Mouse (Mus musculus) ES-Bruce4 (cell line): ENCODE data around the gene Map3k10. TPM values are rescaled to one million over a fixed set of nuclear protein-coding genes. Genes with fewer than 3 reads are reported as not detected.
"Not testable (repeated sequence)": the region's sequence is repeated elsewhere in the genome, so short reads cannot be mapped to it uniquely, and the experiment has no call there.

Source experiments
- H3K27ac ChIP-seq: 2 replicates; pipeline ENCODE4 v1.5.1; 2012; ENCODE audit warnings: low read length, inconsistent platforms; ENCODE audit not compliant: insufficient read depth
- H3K27me3 ChIP-seq: 2 replicates; pipeline ENCODE4 v1.6.1; 2012; ENCODE audit warnings: mild to moderate bottlenecking, low read length, inconsistent platforms; ENCODE audit not compliant: control insufficient read depth, poor library complexity, insufficient read depth, severe bottlenecking
- H3K36me3 ChIP-seq: 2 replicates; pipeline ENCODE4 v1.6.1; 2012; ENCODE audit warnings: inconsistent platforms, mild to moderate bottlenecking, low read length, moderate library complexity; ENCODE audit not compliant: control insufficient read depth, poor library complexity, insufficient read depth, severe bottlenecking
- H3K4me1 ChIP-seq: one replicate; pipeline ENCODE4 v1.8.1; 2011; ENCODE audit warnings: low read length; ENCODE audit not compliant: control insufficient read depth, insufficient read depth
- H3K4me3 ChIP-seq: 2 replicates; pipeline ENCODE4 v1.5.1; 2011; ENCODE audit warnings: low read depth, mild to moderate bottlenecking, low read length
- H3K9ac ChIP-seq: 2 replicates; pipeline ENCODE4 v1.6.1; 2012; ENCODE audit warnings: low read depth, mild to moderate bottlenecking, inconsistent platforms; ENCODE audit not compliant: poor library complexity, severe bottlenecking
- H3K9me3 ChIP-seq: replicated peaks from 2 replicates; pipeline ENCODE4 v1.6.1; 2012; ENCODE audit warnings: mild to moderate bottlenecking, low read length, inconsistent platforms; ENCODE audit not compliant: control insufficient read depth, poor library complexity, insufficient read depth, severe bottlenecking
- CTCF ChIP-seq: IDR thresholded peaks from one replicate; pipeline ENCODE4 v1.8.1; 2011; ENCODE audit warnings: low read depth, low read length
- EP300 ChIP-seq: IDR thresholded peaks from 2 replicates; pipeline ENCODE4 v1.6.1; 2011; ENCODE audit warnings: low read depth, low read length; ENCODE audit not compliant: insufficient read depth
- POLR2A ChIP-seq: IDR thresholded peaks from one replicate; pipeline ENCODE4 v1.8.1; 2011; ENCODE audit warnings: low read length; ENCODE audit not compliant: insufficient read depth
- polyA plus RNA-seq: library from polyadenylated mRNA; stranded (reverse); fragments of >200 nt; gene quantifications from 2 replicates; pipeline ENCODE4 v1.2.4, GENCODE M21; 2011; ENCODE audit warnings: low read depth; ENCODE audit not compliant: missing spikeins, insufficient read depth, insufficient read length

Map3k10 gene
- polyA plus RNA-seq, 1 experiment = 13.5 TPM

GRCm38 (mm10) chr7:27633166-27633565 lies 41.2 kb downstream of the Map3k10 start:
- TF ChIP-seq CTCF (no peak), EP300 (no peak), POLR2A (no peak)
- no peak overlapping the region for H3K9ac ChIP-seq
- H3K4me1 ChIP-seq = no peaks in the 10 kb centered on the region
- H3K4me3 ChIP-seq = no peak overlapping the region
- peaks cover 16% of the 10 kb centered on the region; the same call in 1 of the 2 replicates for H3K36me3 ChIP-seq
- 0 out of 2 replicates have a peak overlapping the region, but pooled peaks have one; percentile 31 for H3K27ac ChIP-seq
- no peaks in the 10 kb centered on the region for H3K27me3 ChIP-seq
- no peaks in the 10 kb centered on the region for H3K9me3 ChIP-seq

GRCm38 (mm10) chr7:27631439-27631838 lies 43.0 kb downstream of the Map3k10 start:
- H3K36me3 ChIP-seq = peaks cover 14% of the 10 kb centered on the region; the same call in 1 of the 2 replicates
- H3K9me3 ChIP-seq = no peaks in the 10 kb centered on the region
- no peak overlapping the region for H3K27ac ChIP-seq
- no peak overlapping the region for H3K9ac ChIP-seq
- no peak overlapping the region for H3K4me3 ChIP-seq
- TF ChIP-seq CTCF (no peak), POLR2A (no peak), EP300 (no peak)
- H3K4me1 ChIP-seq = no peaks in the 10 kb centered on the region
- H3K27me3 ChIP-seq = no peaks in the 10 kb centered on the region

GRCm38 (mm10) chr7:27628816-27629215 lies 45.6 kb downstream of the Map3k10 start:
- H3K9ac ChIP-seq, H3K27ac ChIP-seq, H3K4me3 ChIP-seq, H3K9me3 ChIP-seq, H3K4me1 ChIP-seq, H3K27me3 ChIP-seq: not testable (repeated sequence)
- peaks cover 14% of the 10 kb centered on the region; the same call in 1 of the 2 replicates for H3K36me3 ChIP-seq

GRCm38 (mm10) chr7:27628190-27628589 lies 46.2 kb downstream of the Map3k10 start:
- no peak for TF ChIP-seq EP300
- TF ChIP-seq CTCF = no peak
- TF ChIP-seq POLR2A = no peak
- Histone ChIP-seq H3K27ac (no peak overlapping the region), H3K9ac (no peak overlapping the region), H3K36me3 (peaks cover 14% of the 10 kb centered on the region; the same call in 1 of the 2 replicates), H3K4me3 (no peak overlapping the region), H3K4me1 (no peaks in the 10 kb centered on the region), H3K27me3 (no peaks in the 10 kb centered on the region), H3K9me3 (no peaks in the 10 kb centered on the region)

GRCm38 (mm10) chr7:27627707-27628106 lies 46.7 kb downstream of the Map3k10 start:
- Histone ChIP-seq H3K4me1 (peaks cover 2% of the 10 kb centered on the region), H3K27me3 (no peaks in the 10 kb centered on the region), H3K27ac (no peak overlapping the region), H3K4me3 (no peak overlapping the region), H3K9me3 (no peaks in the 10 kb centered on the region), H3K9ac (no peak overlapping the region), H3K36me3 (peaks cover 14% of the 10 kb centered on the region; the same call in 1 of the 2 replicates)
- TF ChIP-seq EP300 (no peak), POLR2A (no peak), CTCF (no peak)

GRCm38 (mm10) chr7:27624967-27625366 lies 49.4 kb downstream of the Map3k10 start:
- 0 out of 2 replicates have a peak, but pooled peaks cover 8% of the 10 kb centered on the region for H3K36me3 ChIP-seq
- H3K9ac ChIP-seq = no peak overlapping the region
- peaks cover 4% of the 10 kb centered on the region for H3K4me1 ChIP-seq
- H3K9me3 ChIP-seq = no peaks in the 10 kb centered on the region
- no peak overlapping the region for H3K27ac ChIP-seq
- no peaks in the 10 kb centered on the region for H3K27me3 ChIP-seq
- H3K4me3 ChIP-seq = no peak overlapping the region
- TF ChIP-seq EP300 (no peak), POLR2A (no peak), CTCF (no peak)
